ENCODE assay signal across 16 mouse cellular contexts in the genomic region with DNA sequence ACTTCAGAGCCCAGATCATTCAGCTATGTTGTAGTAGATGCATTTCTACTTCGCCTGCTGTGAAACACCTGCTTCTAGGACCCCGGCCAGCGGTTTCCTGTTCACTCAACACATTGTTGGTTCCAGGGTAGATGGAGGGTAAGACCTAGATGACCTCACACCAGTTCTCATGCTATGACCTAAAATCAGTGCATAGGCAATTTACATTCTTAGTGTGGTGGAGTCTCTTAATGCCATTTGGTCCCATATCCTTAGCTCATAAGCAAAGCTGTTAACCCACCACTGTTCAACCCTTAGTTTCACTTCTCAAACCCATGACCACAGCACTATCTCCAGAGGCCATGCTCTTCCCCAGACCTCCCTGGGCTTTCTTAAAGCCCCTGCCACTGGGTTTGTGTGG.
"Had no signal": no experiment of that assay in that cellular context is flagged by ENCODE, and none has a peak within 500 bp of the region (broad histone marks: within the 10 kb centered on the region; RNA-seq: fewer than 3 reads in every experiment).

No protein-coding gene starts in this region.

- ATAC-seq: lung, postnatal 0 days; midbrain, embryonic 16.5 days had no signal

- H3K4me2 ChIP-seq: liver, embryonic 11.5 days; liver, embryonic 15.5 days; midbrain, embryonic 11.5 days; neural tube, embryonic 13.5 days; stomach, embryonic 15.5 days had no signal

- DNase-seq: kidney, adult 9 months; lung, adult 2 months; lung, postnatal 36 days; right cerebral cortex, adult 18-20 months; right cerebral cortex, postnatal 25 days; thymus, postnatal 36 days had no signal

- H3K27ac ChIP-seq: kidney, postnatal 0 days; limb, embryonic 10.5 days; liver, embryonic 15.5 days; neural tube, embryonic 13.5 days; stomach, embryonic 15.5 days had no signal

- H3K36me3 ChIP-seq: limb, embryonic 10.5 days; liver, embryonic 15.5 days; neural tube, embryonic 13.5 days; stomach, embryonic 15.5 days had no signal

- H3K9me3 ChIP-seq: limb, embryonic 10.5 days; liver, embryonic 15.5 days; neural tube, embryonic 13.5 days; stomach, embryonic 15.5 days had no signal

- H3K4me3 ChIP-seq: limb, embryonic 10.5 days; liver, embryonic 15.5 days; megakaryocyte, embryonic 14.5 days; neural tube, embryonic 13.5 days; stomach, embryonic 15.5 days had no signal

- H3K4me1 ChIP-seq: limb, embryonic 10.5 days; liver, embryonic 15.5 days; neural tube, embryonic 13.5 days; stomach, embryonic 15.5 days had no signal

- H3K9ac ChIP-seq: liver, embryonic 15.5 days; neural tube, embryonic 13.5 days; stomach, embryonic 15.5 days had no signal

- H3K27me3 ChIP-seq: liver, embryonic 15.5 days; neural tube, embryonic 13.5 days; stomach, embryonic 15.5 days had no signal
